Mouse (Mus musculus) heart, embryonic 14.5 days (tissue): ENCODE data around the gene 2700049A03Rik. TPM values are rescaled to one million over a fixed set of nuclear protein-coding genes. Genes with fewer than 3 reads are reported as not detected.

Experiments used
- ATAC-seq: fragments of 200-750 bp; cut with Nextera tagmentation; 2 replicates; pipeline ENCODE4 v1.8.0; 2017; ENCODE audit warnings: low read depth, moderate TSS enrichment; ENCODE audit not compliant: insufficient number of reproducible peaks, insufficient read depth, low FRiP score
- H3K27ac ChIP-seq, 2 experiments: fragments of 200-500 bp in 1 of 2; fragments of 300-500 bp in 1 of 2; sonication (generic) in 1 of 2; replicated peaks in 1 of 2; 2 replicates each; pipeline ENCODE4 v1.5.1; 2012 to 2014; ENCODE audit warnings: low read depth in 2 of 2, low read length in 2 of 2, control low read depth in 1 of 2, mild to moderate bottlenecking in 1 of 2, mixed read lengths in 1 of 2; ENCODE audit not compliant: control insufficient read depth in 1 of 2, insufficient read depth in 1 of 2
- H3K27me3 ChIP-seq: fragments of 300-500 bp; sonication (generic); 2 replicates; pipeline ENCODE4 v1.6.1; 2014; ENCODE audit warnings: mild to moderate bottlenecking, low read length, control low read depth; ENCODE audit not compliant: control insufficient read depth, insufficient read depth
- H3K36me3 ChIP-seq: fragments of 300-500 bp; sonication (generic); 2 replicates; pipeline ENCODE4 v1.6.1; 2014; ENCODE audit warnings: mild to moderate bottlenecking, control low read depth, low read length, mixed read lengths; ENCODE audit not compliant: control insufficient read depth, insufficient read depth
- H3K4me1 ChIP-seq, 2 experiments: fragments of 200-500 bp in 1 of 2; fragments of 300-500 bp in 1 of 2; sonication (generic) in 1 of 2; 2 replicates each; pipeline ENCODE4 v1.6.1; 2012 to 2014; ENCODE audit warnings: low read length in 2 of 2, control low read depth in 1 of 2, mixed read lengths in 1 of 2; ENCODE audit not compliant: control insufficient read depth in 2 of 2, insufficient read depth in 2 of 2
- H3K4me2 ChIP-seq: fragments of 300-500 bp; sonication (generic); 2 replicates; pipeline ENCODE4 v1.6.1; 2014; ENCODE audit warnings: mild to moderate bottlenecking, low read length
- H3K4me3 ChIP-seq, 2 experiments: fragments of 200-500 bp in 1 of 2; fragments of 300-500 bp in 1 of 2; sonication (generic) in 1 of 2; 2 replicates each; pipeline ENCODE4 v1.5.1; 2012 to 2014; ENCODE audit warnings: low read length in 2 of 2, mild to moderate bottlenecking in 2 of 2, control low read depth in 1 of 2, low read depth in 1 of 2, moderate library complexity in 1 of 2; ENCODE audit not compliant: control insufficient read depth in 1 of 2, insufficient read depth in 1 of 2
- H3K9ac ChIP-seq: fragments of 300-500 bp; sonication (generic); 2 replicates; pipeline ENCODE4 v1.6.1; 2014; ENCODE audit warnings: mild to moderate bottlenecking, low read length
- H3K9me3 ChIP-seq: fragments of 300-500 bp; sonication (generic); 2 replicates; pipeline ENCODE4 v1.6.1; 2016; ENCODE audit warnings: low read length, control low read depth; ENCODE audit not compliant: control insufficient read depth
- WGBS: fragments of 180-500 bp; shearing (Covaris S2); extraction: QIAGEN DNeasy Blood & Tissue Kit; methylation state at CpG from one replicate; pipeline ENCODE4 v1.1.7; 2014; 5-methylcytosine and 5-hydroxymethylcytosine counted together
- polyA plus RNA-seq: library from polyadenylated mRNA; unstranded; fragments of >200 nt; fragmentation: Nextera tagmentation; extraction: Ambion mirVana; gene quantifications from 2 replicates; pipeline ENCODE4 v1.2.1, GENCODE M21; 2014

The 2700049A03Rik gene
- polyA plus RNA-seq, 1 experiment from 2014 or later, result 13.0 TPM

GRCm38 (mm10) chr12:71217866-71218522, 81.3 kb downstream of the 2700049A03Rik start:
- 43% methylated on average over 6 of the region's 6 CpGs for WGBS
- Histone ChIP-seq H3K9me3 (no peaks in the 10 kb centered on the region), H3K36me3 (peaks cover 33% of the 10 kb centered on the region), H3K4me3 (no peak overlapping the region), H3K27me3 (no peaks in the 10 kb centered on the region), H3K4me1 (peaks cover 10 to 16% of the 10 kb centered on the region in 2 experiments), H3K9ac (no peak overlapping the region), H3K27ac (peak overlapping the region; percentile 50 to 62), H3K4me2 (no peak overlapping the region)
- ATAC-seq, result peak; percentile 82

DNA sequence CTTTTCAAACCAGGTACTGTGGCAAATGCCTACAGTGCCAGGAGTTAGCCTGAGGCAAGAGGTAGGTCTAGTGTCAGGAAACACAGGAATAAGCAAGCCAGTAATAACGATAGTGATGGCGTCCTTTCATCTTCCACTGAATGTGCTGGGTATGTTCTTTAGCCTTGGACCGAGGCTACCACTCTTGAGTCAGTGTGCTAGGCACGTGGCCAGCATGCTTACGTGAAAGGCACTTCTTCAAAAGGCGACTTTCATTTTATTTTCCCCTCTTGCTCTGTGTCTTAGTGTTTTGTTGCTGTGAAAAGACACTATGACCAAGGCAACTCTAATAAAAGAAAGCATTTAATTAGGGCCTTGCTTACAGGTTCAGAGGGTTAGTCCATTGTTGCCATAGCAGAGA, 86.1 kb downstream of the 2700049A03Rik start:
- H3K36me3 ChIP-seq, result peaks cover 18% of the 10 kb centered on the region
- no peak for ATAC-seq
- 93% methylated on average over 6 of the region's 6 CpGs for WGBS
- H3K27me3 ChIP-seq, result no peaks in the 10 kb centered on the region
- no peak overlapping the region for H3K4me3 ChIP-seq
- no peak overlapping the region for H3K4me2 ChIP-seq
- H3K27ac ChIP-seq, result no peak overlapping the region
- no peaks in the 10 kb centered on the region for H3K9me3 ChIP-seq
- peaks cover 9 to 12% of the 10 kb centered on the region in 2 experiments for H3K4me1 ChIP-seq
- H3K9ac ChIP-seq, result no peak overlapping the region

- Histone ChIP-seq H3K4me2 (no peak overlapping the region), H3K9me3 (no peaks in the 10 kb centered on the region), H3K36me3 (0 out of 2 replicates have a peak, but pooled peaks cover 5% of the 10 kb centered on the region), H3K27ac (peak overlapping the region; percentile 82 to 93), H3K4me1 (peaks cover 10 to 20% of the 10 kb centered on the region in 2 experiments), H3K4me3 (no peak overlapping the region), H3K27me3 (no peaks in the 10 kb centered on the region), H3K9ac (peak overlapping the region; percentile 6)
- WGBS, result 9% methylated on average over 4 of the region's 4 CpGs
- ATAC-seq, result peak; percentile 81
These were observed 91.1 kb downstream of the 2700049A03Rik start for GRCm38 (mm10) chr12:71227769-71228168.

DNA sequence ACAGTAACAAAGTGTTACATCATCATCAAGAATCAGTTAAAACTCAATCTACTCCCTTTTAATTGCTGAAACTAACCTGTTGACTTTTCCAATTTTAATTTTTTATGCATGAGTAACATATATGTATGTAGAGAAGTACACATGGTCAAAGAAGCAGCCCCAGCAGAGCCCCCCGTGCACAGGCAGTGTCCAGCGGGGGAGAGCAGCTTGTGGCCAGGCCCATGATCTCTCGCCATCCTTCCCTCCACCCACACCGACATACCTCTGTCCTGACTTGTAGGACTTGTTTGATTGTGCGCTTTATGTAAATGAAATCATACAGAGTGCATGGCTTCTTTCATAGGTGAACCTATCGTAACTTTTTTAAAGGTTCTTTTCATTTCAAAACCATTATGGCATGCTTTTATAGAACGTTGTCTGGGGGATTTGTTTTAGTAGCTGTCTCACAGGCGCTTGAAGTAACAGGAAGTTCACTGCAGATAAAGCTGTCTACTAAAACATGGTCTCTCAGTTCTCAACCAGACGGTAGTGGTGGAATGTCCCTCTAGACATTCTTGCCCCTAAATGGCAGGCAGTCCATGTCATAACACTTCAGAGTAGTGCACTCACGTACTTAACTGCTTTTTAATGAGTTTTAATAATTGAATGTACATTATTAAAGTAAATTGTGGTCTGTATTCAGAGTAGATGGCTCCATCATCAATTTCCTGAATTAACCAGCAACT, 92.4 kb downstream of the 2700049A03Rik start:
- Histone ChIP-seq H3K4me1 (peaks cover 10 to 24% of the 10 kb centered on the region in 2 experiments), H3K4me2 (peak overlapping the region; percentile 21), H3K9me3 (no peaks in the 10 kb centered on the region), H3K4me3 (no peak overlapping the region), H3K36me3 (0 out of 2 replicates have a peak, but pooled peaks cover 5% of the 10 kb centered on the region), H3K27me3 (no peaks in the 10 kb centered on the region), H3K9ac (no peak overlapping the region), H3K27ac (peak overlapping the region; percentile 73 to 83)
- 12% methylated on average over 10 of the region's 10 CpGs for WGBS
- ATAC-seq, result 0 out of 2 replicates have a peak, but pooled peaks have one; percentile 51

- H3K9ac ChIP-seq, result no peak overlapping the region
- 0 out of 2 replicates have a peak, but pooled peaks cover 5% of the 10 kb centered on the region for H3K36me3 ChIP-seq
- peaks cover 15 to 35% of the 10 kb centered on the region in 2 experiments for H3K4me1 ChIP-seq
- no peak for ATAC-seq
- no peak overlapping the region for H3K4me3 ChIP-seq
- H3K9me3 ChIP-seq, result no peaks in the 10 kb centered on the region
- no peaks in the 10 kb centered on the region for H3K27me3 ChIP-seq
- WGBS, result 92% methylated on average over 9 of the region's 9 CpGs
- no peak overlapping the region for H3K4me2 ChIP-seq
- H3K27ac ChIP-seq, result no peak overlapping the region
These were observed 94.9 kb downstream of the 2700049A03Rik start for GRCm38 (mm10) chr12:71231561-71231960.

- Histone ChIP-seq H3K27me3 (no peaks in the 10 kb centered on the region), H3K4me3 (no peak overlapping the region), H3K9ac (no peak overlapping the region), H3K4me2 (no peak overlapping the region), H3K36me3 (0 out of 2 replicates have a peak, but pooled peaks cover 5% of the 10 kb centered on the region), H3K9me3 (no peaks in the 10 kb centered on the region), H3K27ac (no peak overlapping the region), H3K4me1 (peaks cover 7 to 24% of the 10 kb centered on the region in 2 experiments)
- no peak for ATAC-seq
- 83% methylated on average over 5 of the region's 5 CpGs for WGBS
These were observed 96.8 kb downstream of the 2700049A03Rik start for GRCm38 (mm10) chr12:71233426-71233825.

GRCm38 (mm10) chr12:71237074-71237473, 100.4 kb downstream of the 2700049A03Rik start:
- Histone ChIP-seq H3K9me3 (peaks cover 8% of the 10 kb centered on the region), H3K36me3 (peaks cover 6% of the 10 kb centered on the region), H3K27me3 (no peaks in the 10 kb centered on the region), H3K9ac (no peak overlapping the region), H3K4me2 (no peak overlapping the region), H3K27ac (no peak overlapping the region), H3K4me1 (peaks cover 5 to 14% of the 10 kb centered on the region in 2 experiments; a peak in 3 of 4 replicates), H3K4me3 (no peak overlapping the region)
- ATAC-seq, result no peak
- WGBS, result 91% methylated on average over 4 of the region's 4 CpGs
